Mouse (Mus musculus): ENCODE results near the gene Cluap1.

The Cluap1 gene

DNA sequence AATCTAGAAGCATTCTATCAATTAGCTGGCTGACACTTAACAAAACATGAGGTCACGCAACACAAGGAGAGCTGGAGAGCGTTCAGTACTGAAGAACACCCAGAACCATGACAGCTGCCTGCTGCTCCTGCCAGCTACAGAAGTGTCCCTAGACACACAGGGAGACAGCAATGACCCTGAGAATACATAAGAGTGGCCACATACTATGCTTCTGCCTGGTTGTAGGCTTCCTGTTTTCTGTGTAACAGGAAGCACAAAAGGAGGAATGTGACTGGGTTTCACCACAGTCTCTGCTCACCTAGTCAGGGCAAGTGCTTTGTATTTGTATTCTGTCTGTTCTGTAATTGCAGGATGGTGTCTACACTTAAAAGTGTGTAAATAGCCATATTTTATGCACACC, 12.2 kb downstream of the Cluap1 start:
- TF ChIP-seq GATA4 (IDR thresholded peaks at IDR 0.05; ENCODE audit: insufficient replicate concordance, low read length) = no peak

DNA sequence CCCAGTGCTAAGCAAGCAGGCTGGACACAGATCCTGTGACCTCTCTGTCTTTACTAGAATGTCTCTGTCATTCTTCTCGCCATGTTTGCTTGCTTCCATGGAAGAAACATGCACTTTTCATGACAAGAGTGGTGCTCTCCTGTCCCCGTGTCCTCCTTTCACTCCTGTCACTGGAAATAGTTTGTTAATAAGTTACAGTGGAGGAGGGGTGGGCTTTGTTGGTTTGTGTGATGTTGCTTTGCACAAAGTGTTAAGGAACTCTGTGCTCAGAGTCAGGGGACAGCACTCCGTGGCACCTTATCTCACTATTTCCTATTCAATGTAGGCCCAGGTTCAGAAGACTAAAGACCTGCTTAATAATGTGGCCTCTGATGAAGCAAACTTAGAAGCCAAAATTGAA, 14.9 kb downstream of the Cluap1 start:
- TF ChIP-seq GATA4 (IDR thresholded peaks at IDR 0.05; ENCODE audit: insufficient replicate concordance, low read length) = no peak

DNA sequence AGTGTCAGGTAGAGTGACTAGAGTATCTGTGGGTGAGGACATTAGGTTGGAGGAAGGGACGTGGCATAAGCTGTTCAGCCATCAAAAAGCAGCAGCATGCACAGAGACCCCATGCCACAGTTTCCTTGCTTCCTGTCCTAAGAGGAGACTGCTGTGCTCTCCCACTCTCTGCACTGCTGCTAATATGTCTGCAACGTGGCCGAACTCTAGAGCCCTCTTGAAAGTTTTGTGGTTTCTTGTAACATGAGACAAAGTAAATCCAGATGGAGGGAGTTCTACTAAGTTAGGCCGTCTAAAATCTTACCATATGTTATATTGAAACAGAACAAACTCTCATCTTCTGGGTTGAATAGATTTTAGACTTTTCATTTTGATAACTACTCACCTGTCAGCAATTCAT, 15.4 kb downstream of the Cluap1 start:
- no peak for TF ChIP-seq GATA4 (IDR thresholded peaks at IDR 0.05; ENCODE audit: insufficient replicate concordance, low read length)

DNA sequence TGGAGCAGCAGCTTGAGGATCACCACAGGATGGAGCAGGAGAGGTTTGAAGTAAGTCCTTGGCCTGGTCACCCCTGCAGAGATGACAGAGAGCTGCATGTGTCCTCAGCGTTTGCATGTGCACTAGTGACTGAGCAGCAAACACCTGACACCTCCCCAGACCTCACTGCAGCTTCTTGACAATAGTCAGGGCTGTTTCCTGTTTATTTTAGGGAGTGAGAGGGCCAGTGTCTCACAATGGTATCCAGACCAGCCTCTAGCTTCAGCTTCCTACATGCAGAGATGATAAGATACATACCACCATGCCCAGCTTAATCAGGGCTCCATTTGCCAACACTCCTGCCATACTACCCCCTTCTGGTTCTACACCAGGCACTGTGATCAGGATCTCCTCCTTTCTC, 20.0 kb downstream of the Cluap1 start:
- no peak for TF ChIP-seq GATA4 (IDR thresholded peaks at IDR 0.05; ENCODE audit: insufficient replicate concordance, low read length)

DNA sequence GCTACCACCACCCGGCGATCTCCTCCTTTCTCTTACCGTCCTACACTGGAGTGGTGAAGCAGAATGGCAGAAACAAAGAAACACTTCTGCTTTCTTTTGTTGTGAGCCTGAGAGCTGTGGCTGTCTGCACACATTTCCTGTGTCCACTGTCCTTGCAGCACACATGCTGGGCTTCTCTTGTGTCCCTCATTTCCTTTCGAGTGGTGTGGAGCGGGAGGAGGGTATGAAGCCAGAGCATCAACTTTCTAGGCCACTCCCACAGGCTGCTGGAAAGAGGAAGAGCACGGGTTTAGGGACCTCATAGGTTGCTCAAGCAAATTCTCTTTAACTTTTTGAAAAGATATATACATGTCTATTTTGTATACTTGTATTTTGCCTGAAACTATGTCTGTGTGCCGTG, 20.6 kb downstream of the Cluap1 start:
- no peak for TF ChIP-seq GATA4 (IDR thresholded peaks at IDR 0.05; ENCODE audit: insufficient replicate concordance, low read length)

DNA sequence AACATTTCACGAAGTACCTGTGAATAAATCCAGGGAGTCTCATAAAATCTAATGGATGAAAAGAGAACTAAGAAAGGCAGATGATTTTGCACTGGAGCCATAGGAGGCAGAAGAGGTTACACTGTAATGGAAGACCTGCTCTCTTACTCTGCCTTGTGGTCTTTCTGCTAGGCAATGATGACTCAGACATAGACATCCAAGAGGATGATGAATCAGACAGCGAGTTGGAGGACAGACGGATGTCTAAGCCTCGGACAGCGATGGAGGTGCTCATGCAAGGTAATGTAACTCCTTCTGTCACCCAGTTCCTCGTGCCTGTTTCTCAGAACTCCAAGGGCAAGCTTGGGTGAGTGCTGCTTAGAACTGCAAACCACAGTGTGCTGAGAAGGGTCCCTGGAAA, 24.9 kb downstream of the Cluap1 start:
- TF ChIP-seq GATA4 (IDR thresholded peaks at IDR 0.05; ENCODE audit: insufficient replicate concordance, low read length) = no peak

DNA sequence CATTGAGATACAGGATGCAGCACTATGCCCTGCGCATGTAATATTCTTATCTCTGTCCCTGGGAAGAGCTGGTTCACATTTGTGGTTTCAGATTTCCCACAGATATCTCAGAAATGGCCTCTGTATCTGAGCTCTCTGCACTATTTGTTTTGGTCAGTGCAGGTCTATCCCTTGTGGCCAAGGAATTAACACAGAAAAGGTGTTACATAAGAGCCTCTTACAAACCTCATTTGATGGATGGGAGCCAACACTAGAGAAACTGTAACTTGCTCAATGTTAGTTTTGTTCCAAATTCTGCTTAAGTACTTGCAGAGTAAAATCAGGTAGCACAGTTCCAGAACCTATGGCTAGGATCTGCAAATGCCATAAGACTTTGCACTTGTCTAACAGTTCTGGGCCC, 25.5 kb downstream of the Cluap1 start:
- TF ChIP-seq GATA4 (IDR thresholded peaks at IDR 0.05; ENCODE audit: insufficient replicate concordance, low read length) = no peak

DNA sequence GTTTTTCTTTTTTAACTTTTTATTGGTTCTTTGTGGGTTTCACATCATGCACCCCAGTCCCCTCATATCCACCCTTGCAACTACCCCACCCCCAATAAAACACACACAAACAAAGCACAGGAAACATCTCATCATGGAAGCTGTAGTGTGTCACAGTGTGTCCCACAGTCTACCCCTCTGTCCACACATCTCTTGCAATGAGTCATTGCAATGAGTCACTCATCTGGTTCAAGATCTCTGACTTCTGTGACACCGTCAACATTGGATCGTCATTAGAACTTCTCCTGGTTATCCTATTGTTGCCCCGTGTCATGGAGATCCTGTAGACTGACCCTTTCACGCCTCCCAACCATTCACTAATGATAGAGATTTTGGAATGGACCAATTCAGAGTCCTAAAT, 26.1 kb downstream of the Cluap1 start:
- TF ChIP-seq GATA4 (IDR thresholded peaks at IDR 0.05; ENCODE audit: insufficient replicate concordance, low read length) = no peak

DNA sequence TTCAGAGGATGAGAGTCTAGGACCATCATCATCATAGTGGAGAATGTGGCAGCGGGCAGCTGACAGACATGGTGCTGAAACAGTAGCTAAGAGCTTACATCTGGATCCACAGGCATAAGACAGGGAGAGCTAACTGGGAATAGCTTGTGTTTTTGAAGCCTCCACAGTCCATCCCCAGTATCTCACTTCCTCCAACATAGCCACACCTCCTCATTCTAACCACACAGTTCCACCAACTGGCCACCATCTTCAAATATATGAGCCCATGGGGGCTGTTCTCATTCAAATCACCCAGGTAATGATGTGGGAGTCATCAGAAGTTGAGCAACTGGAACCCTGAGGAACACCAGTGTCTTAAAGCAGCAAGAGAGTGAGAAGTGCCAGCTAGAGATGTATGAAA, 42.5 kb downstream of the Cluap1 start:
- TF ChIP-seq GATA4 (IDR thresholded peaks at IDR 0.05; ENCODE audit: insufficient replicate concordance, low read length) = no peak

DNA sequence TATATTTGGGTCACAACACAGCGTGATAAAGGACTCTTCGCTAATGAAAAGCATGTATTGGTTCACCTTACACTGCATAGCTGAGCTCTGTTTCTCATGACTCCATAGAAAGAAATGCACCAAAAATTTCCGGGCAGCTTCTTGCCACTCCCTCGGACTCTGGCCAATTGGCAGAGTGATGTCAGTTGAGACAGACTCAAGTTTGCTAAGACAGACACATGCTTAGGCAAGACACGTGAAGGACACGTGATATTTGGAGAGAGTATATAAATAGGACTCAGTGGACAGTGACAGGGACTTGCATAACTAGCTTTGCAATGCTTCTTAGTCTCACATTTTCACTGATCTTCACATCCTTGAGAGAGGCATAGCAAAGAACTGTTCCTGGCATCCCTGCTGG, 47.8 kb downstream of the Cluap1 start:
- TF ChIP-seq GATA4 (IDR thresholded peaks at IDR 0.05; ENCODE audit: insufficient replicate concordance, low read length) = no peak

DNA sequence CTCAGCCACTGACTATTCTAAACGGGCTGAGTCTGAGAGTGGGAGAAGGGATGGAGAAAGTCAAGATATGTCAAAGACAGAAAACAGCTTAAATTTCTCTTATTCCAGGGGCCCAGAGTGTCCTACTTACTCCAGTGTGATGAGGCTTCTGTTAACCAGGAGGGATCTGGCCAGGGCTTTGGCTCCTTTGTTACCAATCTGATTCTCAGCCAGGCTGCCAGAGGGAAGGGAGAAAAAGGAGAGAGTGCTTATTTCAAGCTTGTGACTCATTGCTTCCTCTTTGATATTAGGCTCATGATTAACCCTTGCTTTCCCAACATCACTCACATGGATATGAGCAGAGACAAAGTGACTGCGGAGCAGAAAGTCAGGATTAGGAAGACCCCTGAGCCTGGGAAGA, 50.7 kb downstream of the Cluap1 start:
- TF ChIP-seq GATA4 (IDR thresholded peaks at IDR 0.05; ENCODE audit: insufficient replicate concordance, low read length) = no peak

DNA sequence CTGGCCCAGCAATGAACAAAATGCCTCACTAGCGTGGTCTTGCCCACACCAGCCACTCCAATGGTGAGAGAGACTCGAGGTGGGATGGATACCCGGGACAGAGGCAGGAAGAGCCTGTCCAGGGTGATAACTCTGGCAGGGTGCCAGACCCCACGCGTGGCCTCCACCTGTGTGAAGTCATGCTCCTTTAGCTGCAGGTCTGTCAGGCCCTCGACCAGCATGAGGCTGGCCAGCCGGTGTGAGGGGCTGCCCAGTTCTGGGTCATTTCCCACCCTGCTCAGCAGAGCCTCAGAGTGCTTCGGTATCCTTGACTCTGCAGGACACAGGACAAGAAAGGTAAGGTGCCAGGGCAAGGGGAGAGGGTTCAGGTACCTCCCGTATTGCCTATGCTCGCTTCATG, 56.4 kb downstream of the Cluap1 start:
- TF ChIP-seq GATA4 (IDR thresholded peaks at IDR 0.05; ENCODE audit: insufficient replicate concordance, low read length) = no peak

DNA sequence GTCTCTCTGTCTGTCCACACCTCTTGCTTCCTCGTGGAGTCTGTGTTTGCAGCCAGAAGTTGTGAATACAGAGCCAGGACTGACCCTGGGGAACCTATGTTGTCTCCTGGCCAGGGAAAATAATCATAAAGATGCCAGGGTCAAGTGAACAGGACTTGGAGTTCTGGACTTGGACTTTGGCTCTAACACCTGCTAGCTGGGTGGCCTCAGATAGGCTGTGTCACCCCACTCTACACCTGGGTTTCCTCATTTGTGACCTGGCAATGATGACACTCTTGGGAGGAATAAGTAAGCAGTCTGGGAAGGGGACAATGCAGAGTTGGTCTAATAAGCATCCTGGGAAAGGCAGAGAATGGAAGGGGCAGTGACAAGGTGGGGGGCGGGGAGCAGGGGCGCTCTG, 56.9 kb downstream of the Cluap1 start:
- no peak for TF ChIP-seq GATA4 (IDR thresholded peaks at IDR 0.05; ENCODE audit: insufficient replicate concordance, low read length)

DNA sequence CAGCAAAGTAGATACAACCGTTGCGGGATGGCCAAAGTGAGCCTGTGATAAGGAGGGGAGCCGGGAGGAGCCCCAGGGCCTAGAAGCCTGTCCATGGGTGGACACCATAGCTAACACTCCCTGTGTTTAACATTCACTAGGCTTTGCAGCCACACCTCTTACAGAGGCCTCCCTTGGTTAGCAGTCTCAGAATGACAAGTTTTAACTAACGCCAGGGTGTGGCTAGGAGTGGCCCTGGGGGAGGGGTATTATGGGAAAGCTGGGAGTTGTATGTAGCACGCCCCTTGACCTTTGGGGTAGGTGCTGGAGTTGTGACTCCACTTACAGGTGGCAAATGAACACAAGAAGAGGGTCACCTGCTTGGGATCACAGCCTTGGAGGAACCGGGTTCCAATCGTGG, 67.1 kb downstream of the Cluap1 start:
- no peak for TF ChIP-seq GATA4 (IDR thresholded peaks at IDR 0.05; ENCODE audit: insufficient replicate concordance, low read length)

DNA sequence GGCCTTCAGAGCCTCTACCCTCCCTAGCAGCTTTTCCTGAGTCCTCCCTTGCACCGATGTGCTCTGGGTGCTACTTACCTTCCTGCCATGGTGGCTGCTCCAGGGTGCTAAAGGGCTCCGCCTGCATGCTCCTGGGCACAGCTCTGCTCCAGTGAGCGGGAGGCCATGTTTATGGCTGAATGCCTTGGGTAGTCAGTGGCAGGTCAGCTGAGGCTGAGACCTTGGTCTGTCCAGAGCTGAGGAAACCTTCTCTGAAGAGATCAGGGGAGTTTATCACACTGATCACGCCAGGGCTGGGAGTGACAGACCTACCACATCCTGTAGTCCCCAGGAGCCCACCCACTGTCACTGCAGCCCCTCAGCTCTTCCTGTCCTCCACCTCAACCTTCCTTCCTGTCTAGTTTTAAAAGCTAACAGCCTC, 67.7 kb downstream of the Cluap1 start, which contains the start of gene Nlrc3:
Gene Nlrc3, minus strand, starts transcription at position 382 of the 421 bp plus-strand sequence.
- TF ChIP-seq GATA4 (IDR thresholded peaks at IDR 0.05; ENCODE audit: insufficient replicate concordance, low read length) = no peak

DNA sequence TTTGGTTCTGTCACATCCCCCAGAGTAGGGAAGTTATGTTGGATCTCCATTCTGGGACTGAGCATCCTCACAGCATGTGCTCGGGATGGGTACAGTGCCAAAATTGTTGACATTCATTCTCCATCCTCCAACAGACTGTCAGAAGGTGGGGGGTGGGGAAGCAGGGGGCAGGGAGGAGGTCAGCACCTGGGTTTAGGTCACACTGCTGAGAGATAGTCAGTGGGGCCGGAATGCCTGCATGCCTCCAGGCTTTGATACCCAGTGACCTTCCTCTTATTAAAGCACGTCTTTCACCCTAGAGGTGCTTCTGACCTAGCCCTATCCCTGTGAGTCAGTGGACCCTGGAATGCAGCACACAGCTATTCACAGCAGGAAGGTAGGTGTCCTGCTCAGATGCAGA, 68.1 kb downstream of the Cluap1 start:
- no peak for TF ChIP-seq GATA4 (IDR thresholded peaks at IDR 0.05; ENCODE audit: insufficient replicate concordance, low read length)

DNA sequence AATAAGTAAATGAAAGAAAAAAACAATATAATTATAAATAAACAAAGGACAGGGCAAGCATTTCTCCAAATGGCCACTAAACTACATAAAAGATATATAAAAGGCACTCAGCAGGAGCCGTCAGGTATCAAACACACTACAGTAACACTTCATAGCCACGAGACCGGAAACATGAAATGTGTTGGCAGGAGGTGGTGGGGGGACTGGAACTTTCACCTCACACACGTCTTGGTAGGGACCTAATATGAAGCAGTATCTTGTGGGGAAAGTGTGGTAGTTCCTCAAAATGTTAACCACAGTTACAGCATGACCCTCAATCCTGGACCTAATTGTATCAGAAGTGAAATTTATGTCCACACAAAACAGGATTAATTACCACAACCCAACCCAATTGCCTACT, 73.6 kb downstream of the Cluap1 start:
- no peak for TF ChIP-seq GATA4 (IDR thresholded peaks at IDR 0.05; ENCODE audit: insufficient replicate concordance, low read length)

DNA sequence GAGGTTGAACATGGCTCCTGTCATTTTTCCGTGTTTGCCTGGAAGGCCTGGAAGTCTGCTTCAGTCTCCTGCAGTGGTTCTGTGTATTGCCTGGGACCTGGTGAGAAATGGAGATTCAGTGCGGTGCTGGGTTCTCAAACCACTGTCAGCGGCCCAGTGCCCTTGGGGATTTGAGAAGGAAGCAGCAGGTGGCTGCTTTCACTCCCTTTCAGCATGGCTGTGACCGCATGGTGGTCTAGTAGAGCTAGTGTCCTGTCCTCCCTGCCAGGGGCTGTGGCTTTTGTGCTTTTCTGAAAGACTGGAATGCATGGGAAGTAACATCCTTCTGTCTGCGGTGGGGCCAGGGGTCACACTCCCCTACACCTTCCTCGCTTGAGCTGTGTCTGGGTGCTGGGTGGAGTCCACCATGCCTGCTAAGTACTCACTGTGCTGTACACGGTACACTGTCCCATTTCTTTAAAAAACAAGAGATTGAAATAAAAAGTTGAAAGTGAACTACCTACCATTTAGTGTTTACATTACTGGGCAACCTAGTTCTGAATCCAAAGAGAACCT, 74.6 kb downstream of the Cluap1 start:
- no peak for TF ChIP-seq GATA4 (IDR thresholded peaks at IDR 0.05; ENCODE audit: insufficient replicate concordance, low read length)
